Mouse (Mus musculus) urinary bladder, adult 2 months (tissue): ENCODE measurements around the gene Saxo1. TPM values are rescaled to one million over a fixed set of nuclear protein-coding genes. Genes with fewer than 3 reads are reported as not detected.

Source experiments
- DNase-seq: peaks from one replicate; pipeline ENCODE4 v3.0.0; 2022; ENCODE audit warnings: low spot score
- polyA plus RNA-seq: library from polyadenylated mRNA; depleted of rRNA; stranded (reverse); fragments of >200 nt; gene quantifications from 2 replicates; pipeline ENCODE4 v1.2.3, GENCODE M21; 2012; rRNA removed

The Saxo1 gene
- polyA plus RNA-seq, 1 experiment: not detected

DNA sequence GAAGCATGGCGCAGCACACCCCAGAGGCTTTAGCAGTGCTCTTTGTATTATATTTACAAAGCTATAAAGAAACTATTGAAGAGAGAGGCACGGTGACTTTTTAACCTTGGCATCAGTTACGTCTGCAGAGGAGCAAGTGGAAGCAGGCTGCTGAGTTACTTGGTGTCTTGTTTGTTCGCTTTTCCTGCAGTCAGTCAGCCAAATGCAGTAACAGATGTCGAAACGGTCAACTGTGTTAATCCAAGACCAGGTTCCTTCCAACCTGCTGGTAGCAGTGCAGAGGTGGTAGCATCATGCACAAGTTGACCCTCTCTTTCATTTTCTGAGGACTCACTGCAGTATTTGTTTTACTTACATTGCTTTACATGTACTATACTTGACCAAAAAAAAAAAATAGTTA, 135.5 kb downstream of the Saxo1 start:
- DNase-seq: no peak

DNA sequence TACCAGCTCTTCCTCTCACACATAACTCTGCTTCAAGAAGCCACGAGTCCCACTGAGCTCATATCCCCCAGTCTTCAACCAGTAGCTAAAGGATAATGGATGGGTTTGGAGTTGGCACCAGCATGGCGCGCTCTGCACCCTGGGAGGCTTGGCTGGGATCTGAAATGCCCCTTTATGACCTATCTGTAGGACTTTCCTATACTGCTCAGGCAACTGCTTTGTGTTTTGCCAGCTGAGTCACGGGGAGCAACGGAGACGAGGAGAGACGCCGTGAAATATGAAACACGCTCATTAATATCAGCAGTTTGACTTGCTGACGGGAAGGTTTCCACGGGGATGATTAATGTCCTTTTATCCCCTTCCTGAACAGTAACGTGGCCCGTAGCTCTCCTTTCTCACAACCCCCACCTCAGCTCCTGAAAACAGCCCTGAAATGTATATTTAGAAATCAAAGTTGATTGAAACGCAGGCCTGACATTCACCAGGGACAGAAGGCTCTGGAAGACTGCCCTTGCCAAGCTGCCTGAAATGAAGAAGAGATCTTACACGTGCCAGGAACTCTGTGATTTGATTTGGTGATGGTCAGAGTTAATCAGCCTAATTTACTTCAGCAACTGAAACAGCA, 141.6 kb downstream of the Saxo1 start:
- no peak for DNase-seq

DNA sequence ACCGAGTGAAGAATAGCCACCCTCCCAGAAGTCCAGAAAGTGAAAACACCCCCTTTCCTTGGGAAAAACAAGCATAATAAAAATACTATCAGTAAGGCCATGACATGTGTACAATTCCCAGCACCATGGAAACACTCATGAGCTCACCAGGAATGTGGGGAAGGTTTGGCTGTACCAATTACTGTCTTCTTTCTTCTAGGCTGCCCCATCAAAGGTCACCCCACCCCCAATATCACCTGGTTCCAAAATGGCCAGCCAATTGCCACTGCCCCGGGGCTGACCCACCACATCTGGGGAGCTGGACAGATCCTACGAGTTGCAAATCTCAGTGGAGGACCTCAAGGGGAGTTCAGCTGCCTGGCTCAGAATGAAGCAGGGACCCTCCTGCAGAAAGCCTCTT, 144.7 kb downstream of the Saxo1 start:
- DNase-seq: no peak

DNA sequence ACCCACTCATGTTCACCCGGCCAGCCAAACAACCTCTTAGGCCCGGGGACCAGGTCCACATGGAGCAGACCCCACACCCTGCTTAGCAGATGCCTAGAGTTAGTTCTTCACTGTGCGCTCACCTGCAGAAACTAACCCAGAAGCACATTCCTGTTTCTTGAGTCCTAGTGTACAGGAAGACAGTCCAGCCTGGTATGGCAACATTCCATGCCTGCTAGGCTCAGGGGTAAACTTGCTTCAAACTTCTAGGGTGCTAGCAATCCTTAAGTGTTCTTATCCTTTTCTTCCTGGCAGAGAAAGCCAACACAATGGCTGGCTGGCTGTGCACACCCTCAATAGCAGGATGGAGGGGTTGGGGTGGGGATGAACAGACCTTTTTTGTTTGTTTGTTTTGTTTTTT, 147.2 kb downstream of the Saxo1 start:
- no peak for DNase-seq

DNA sequence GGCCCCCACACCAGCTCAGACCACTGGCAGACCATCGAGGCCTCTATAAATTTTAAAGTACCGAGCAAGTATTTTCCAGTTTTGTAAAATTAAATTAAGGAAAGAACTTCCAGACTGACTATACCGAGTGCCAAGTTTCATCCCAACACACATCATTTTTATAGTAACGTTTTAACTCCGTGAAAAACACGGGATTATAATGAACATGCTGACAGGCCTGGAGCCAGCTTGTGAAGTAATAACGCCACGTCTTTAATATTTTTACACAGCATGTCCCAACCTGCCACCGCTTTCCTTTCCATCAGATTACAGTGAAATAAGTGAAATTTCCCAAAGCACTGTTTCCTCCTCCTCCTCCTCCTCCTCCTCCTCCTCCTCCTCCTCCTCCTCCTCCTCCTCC, 149.7 kb downstream of the Saxo1 start:
- DNase-seq: no peak

DNA sequence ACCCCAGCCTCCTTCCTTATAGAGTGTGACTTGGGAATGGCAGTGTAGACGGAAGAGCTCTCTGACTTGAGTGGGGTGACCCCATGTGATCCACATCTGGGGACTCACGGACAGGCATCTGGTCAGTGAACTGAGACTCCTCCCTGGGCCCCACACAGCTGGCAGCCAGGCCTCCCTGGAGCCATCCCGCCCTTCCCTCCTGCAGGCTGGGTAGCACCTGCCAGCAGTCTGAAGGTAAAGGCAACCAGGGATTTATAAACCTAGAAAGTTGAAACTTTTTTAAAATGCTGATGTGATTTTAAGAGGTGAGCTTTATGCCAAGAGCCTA, 151.0 kb downstream of the Saxo1 start:
- no peak for DNase-seq

DNA sequence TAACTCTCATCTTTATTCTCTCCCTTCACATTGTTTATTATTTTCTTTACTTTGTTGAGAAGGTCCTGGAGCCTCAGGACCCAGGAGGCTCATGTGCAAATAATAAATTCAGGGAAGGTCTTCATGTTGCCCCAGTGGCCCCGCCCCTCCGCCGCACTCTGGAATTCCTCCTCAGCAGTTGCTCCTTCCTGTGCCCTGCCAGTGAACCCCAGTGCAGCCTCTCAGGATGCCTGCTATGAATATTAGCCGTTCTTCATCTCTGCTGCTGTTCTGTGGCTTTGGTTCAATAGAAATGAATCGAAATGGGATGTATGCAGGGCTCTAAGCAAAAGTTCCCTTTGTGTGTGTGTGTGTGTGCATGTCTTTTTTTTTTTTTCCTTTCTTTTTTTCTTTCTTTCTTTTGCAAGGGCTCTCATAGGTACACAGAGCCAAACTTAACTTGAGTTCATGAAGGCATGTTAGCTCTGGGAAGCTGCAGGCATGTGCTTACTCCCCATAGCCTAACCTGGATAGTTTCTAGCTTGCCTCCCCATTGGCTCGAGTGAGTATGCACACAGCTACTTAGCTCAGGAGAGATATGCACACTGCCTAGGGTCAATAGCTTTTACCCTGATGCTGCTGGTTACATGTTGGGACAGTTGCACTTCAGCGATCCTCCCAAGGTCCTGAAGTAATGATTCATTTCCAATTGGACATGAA, 151.5 kb downstream of the Saxo1 start:
- DNase-seq: no peak

DNA sequence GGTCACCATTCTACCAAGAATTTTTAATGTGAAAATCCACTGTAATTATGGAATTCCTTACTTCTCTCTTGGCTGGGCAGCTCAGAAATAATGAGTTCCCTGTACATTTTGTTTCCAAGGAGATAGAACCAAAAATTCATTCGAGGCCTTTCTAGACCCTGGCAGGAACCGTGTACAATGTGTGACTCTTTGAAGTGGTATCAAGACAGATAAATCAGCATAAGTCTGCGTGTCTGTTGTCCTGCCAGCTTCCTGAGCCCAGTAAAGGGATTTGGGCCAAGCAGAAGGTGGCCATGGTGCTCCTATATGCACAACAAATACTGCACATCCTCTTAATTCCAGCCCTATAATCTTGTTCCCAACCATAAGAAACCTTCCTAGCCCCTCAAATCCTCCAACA, 157.0 kb downstream of the Saxo1 start:
- no peak for DNase-seq

DNA sequence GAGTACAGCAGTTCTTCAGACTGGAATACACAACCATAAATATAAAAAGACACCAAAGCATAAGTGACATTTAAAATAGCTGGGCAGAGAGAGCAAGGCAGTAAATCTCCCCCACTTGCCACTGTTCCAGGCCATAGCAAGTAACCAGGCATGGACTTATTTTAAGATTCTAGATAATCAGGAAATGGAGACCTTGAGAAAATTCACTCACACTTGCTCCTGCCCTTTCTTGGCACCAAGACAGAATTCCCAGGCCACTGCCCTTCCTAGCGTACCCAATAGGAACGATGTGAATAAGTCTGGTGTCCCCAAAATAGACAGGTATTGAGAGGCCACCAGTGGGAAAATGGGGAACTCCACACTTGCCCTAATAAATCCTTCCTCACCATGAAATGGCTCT, 160.7 kb downstream of the Saxo1 start:
- DNase-seq: no peak

DNA sequence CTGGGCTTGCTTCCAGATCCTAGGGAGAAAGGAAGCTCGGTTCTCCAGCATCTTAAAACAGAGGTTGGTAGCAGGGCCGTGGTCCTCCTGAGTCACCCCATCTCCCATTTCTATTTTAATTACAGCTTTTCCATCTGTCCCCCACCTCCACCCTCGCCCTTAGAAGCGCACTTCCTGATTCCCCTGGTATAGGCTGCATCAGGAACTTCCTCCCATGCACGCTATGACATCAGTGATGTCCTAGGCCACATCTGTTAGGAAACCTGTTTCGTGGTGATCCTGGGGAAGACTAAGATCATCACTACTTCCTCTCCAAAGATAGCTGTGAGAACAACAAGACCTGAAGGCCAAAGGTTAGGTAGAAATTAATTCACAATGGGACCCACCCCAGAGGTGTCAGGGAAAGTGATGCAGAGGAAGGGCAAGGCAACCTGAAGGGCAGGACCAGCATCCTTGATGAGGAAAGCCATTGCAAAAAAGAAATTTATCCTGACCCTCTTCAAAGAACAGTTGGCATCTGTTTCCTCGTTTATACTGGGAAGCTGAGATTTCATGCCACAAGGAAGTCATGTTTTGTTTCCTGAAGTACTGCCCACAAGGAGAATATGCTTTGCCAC, 161.3 kb downstream of the Saxo1 start:
- DNase-seq: no peak

DNA sequence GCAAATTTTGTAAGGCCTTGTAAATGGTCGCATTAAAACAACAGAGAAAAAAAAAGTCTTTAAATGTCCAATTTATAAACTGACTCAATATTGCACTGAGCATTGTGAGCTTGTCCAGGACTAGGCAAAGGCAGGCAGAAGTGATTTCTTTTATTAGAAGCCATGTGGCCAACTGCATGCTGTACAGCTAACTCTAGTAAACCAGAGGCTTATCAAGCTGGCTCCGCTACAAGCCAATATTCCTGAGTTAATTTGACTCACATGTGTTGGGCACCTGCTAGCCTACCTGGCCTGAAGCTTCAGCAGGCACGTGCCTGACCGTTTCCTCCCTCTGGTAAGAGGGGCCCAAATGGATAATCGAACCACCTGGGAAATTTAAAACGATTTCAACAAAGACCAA, 162.5 kb downstream of the Saxo1 start:
- no peak for DNase-seq

Other genes starting within 250 kb of the Saxo1 start
- 87.8 and 107 TPM in 2 replicates for gene Rraga, start 17.3 kb upstream of the Saxo1 start, polyA plus RNA-seq
- gene Haus6, start 53.7 kb upstream of the Saxo1 start, polyA plus RNA-seq: 3.7 and 4.0 TPM in 2 replicates
- 129 and 151 TPM in 2 replicates for gene Plin2, start 111.7 kb upstream of the Saxo1 start, polyA plus RNA-seq
- gene Dennd4c, start 190.2 kb upstream of the Saxo1 start, polyA plus RNA-seq: 12.5 and 15.2 TPM in 2 replicates